Mouse (Mus musculus): ENCODE measurements around the gene Anapc15.
A peak's percentile ranks its signal among the peaks of the same experiment; 100 is the strongest.

The Anapc15 gene

DNA sequence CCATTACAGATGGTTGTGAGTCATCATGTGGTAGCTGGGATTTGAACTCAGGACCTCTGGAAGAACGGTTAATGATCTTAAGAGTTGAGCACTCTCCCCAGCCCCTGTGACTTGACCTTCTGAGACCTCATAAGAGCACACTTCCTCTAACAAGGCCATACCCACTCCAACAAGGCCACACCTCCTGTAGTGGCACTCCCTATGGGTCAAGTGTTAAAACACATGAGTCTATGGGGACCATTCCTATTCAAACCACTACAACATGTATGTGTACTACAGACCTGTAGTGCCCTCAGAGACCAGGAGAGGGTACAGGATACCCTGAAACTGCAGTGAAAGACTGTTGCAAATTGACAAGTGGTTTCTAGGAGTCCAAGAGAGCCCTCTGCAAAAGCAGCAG, 15.6 kb upstream of the Anapc15 start:
- DNase-seq (ENCODE audit: inconsistent ontology term), result no peak

DNA sequence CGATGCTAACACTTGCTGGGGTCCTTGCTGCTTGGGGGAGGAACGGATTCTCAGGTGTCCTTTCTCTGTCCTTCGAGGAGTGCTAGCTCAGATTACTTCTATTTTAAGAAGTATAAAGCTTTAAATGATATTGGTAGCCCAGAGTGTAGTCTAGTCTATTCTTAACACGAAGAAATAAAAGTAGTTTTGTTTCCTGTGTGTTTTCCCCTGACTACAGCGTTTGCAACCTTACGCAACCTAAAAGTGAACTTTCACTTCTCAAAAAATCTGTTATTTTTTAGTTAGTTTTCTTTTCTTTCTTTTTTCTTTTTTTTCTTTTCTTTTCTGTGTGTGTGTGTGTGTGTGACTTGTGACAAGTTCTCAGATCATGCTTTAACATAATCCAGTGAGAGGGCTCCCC, 11.8 kb upstream of the Anapc15 start:
- DNase-seq (ENCODE audit: inconsistent ontology term), result no peak

DNA sequence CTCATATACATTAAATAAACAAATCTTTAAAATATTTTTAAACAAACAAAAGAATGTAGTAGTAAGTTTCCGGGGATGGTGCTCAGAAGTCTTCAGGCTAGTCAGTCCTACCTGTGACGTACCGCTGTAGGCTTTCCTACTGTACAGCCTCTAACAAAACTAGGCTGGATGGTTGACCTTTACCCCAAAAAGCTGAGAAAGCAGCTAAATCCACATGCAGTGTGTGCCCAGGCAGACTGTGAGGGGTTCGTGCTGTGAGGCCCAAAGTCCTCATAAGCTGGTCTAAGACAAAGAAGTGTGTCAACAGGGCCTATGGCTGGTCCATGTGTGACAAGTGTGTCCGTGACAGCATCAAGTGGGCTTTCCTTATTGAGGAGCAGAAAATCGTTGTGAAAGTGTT, 10.7 kb upstream of the Anapc15 start:
- no peak for DNase-seq (ENCODE audit: inconsistent ontology term)

DNA sequence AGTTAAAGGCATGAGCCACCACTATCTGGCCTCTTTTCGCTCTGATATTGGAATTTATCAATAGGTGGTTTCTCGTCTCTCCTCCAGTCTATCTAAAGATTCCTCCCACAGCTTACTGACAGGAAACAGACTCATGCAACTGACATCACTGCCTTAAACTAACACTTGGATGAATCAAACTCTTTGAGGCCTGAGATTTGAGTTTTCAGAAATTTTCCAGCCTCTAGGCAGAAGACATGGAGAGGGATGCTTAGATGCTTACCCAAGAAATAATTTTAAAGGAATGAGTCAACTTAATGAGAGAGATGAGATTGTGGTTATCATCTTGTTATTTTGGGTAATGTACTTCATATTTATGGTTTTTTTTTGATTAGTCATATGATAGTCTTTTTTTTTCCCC, 9.7 kb upstream of the Anapc15 start:
- peak; percentile 40 for DNase-seq (ENCODE audit: inconsistent ontology term)

DNA sequence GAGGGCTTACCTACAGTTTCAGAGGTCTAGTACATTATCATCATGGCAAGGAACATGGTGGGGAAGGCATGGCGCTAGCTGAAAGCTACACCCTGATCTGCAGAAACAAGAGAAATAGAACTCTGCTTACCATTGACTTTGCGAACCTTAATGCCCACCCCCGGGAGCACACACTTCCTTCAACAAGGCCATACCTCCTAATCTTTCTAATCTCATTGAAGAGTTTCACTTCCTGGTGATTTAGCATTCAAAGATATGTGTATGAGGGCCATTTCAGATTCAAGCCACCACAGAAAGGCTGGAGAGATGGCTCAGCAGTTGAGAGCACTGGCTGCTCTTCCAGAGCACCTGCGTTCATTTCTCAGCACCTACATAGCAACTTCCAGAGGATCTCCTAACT, 6.4 kb upstream of the Anapc15 start, which contains the start of gene Folr2:
Folr2 (minus strand) TSS at position 101 of the 400 bp plus-strand sequence.
- DNase-seq (ENCODE audit: inconsistent ontology term), result no peak

DNA sequence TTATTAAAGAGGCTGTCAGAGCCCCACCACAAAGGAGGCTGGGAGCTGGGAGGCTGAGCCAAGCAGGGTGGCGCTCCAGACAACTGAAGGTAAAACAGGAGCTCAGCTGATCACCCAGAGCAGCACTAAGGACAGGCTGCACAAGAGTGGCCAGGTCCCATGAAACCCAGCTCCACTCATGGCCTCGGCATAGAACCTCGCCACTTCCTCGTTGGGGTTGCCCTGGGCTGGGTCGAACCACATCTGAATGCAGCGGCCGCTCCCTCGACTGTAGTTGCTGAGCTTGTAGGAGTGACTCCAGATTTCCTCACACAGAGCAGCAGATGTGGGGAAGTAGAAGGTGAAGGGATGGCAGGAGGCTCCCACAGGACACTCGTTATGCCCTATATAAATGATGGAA, 5.2 kb upstream of the Anapc15 start:
- no peak for DNase-seq (ENCODE audit: inconsistent ontology term)

DNA sequence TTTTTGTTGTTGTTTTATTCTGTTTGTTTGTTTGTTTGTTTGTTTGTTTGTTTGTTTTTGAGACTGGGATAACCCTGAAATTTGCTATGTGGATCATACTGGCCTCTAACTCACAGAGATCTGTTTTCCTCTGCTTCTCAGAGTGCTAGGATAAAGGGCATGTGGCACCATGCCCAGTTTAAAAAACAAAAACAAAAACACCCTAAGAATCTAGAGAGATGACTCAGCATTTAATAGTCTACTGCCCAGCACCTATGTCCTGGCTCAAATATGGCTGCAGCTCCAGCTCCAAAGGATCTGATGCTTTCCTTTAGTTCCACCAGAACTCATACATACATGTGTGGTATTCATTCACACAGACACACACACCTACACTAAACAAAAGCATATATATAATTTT, 2.5 kb upstream of the Anapc15 start:
- no peak for DNase-seq (ENCODE audit: inconsistent ontology term)

DNA sequence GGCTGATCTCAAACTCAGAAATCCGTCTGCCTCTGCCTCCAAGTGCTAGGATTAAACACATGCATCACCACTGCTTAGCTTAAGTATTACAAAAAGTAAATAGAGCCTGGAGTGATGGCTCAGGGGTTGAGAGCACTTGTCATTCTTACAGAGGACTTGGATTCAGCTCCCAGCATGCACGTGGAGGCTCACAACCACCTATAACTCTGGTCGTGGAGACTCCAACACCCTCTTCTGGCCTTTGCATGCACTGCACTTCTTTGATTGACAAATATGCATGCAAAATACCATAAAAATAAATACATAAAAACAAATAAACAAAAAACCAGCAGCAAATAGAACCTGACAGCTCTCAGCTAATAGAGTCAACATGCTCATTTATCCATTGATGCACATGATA, 1.2 kb upstream of the Anapc15 start:
- DNase-seq (ENCODE audit: inconsistent ontology term), result no peak

DNA sequence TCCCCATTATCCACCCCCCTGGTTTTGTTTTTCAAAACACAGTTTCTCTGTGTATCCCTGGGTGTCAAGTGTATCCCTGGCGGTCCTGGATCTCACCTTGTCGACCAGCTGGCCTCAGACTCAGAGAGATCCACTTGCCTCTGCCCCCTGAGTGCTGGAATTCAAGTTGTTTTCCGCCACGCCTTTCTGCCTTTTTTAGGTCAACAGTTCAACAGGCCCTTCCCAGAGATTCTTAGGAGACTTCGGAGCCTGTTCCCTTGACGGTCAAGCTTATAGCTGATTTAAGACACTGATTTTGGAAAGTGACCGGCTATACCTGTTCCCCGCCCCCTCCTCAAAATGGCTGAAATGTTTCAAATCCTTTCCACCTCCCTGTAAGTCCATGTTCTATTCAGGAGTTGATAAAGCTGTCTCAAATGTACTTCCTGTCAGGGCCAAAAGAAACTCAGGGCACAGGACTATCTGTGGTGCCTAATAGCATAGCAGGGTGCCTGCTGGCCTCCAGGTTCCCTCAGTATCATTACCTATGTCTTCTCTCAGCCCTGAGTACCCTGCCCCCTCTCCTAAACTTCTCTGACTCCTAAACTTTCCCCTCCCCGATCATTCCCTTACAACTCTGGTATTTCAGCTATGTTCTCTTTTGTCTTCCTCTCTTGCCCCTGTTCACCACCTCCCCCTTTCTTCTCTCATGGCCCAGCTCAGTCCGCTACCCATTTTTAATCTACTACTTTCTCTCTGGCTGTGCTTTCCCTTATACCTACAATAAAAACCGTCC, 3.2 kb downstream of the Anapc15 start:
- DNase-seq (ENCODE audit: inconsistent ontology term), result peak; percentile 14

DNA sequence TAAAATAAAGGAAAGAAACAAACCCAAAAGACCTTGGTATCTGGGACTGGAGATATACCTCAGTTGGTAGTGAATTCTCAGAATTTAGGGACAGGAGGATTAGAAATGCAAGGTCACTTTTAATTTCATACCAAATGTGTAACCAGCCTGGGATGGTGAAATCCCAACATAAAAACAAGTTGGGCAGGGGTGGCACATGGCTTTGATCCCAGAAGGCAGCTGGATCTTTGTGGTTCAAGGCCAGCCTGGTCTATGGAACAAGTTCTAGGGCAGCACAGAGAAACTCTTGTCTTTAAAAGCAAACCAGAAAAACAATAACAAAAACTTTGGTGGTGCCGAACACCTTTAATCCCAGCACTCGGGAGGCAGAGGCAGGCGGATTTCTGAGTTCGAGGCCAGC, 4.0 kb downstream of the Anapc15 start:
- DNase-seq (ENCODE audit: inconsistent ontology term), result no peak

DNA sequence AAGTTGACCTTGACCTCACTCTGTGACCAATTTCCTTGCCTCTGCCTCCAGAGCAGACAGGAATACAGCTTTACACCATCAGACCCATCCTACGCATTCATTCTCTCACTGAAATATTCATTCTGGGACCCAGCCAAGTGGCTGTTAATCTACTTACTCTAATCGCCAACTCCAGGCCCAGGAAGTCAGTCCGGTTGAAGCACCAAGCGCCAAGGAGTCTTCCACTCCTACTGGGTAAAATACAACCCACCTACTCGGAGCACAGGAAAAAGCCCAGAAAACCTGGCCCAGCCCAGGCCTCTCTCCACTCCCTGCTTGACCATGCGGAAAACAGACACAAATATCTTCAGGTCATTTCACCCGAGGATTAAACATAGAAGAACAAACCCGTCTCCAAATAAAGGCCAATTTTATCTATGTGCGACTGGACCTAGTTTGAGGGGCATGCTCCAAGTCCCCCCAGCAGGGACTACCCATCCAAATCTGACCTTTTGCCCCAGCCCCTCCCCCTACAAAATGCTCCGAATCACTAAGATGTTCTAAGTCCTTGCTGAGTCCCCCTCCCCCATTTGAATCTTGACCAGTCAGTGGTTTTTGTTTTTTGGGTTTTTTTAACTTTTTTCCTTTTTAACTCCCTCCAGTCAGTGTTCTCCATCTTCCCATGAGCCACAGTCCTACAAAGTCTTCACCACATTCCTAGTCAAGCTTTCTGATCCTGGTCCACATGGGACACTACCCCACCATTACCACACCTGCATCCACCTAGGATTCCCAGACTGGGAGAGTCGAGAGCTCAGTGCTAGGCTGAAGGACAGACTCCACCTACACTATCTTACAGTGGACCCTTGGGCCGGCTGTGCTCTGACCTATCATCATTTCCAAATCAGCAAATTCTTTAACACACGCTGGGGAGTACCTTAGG, 5.0 kb downstream of the Anapc15 start:
- DNase-seq (ENCODE audit: inconsistent ontology term), result peak; percentile 58

DNA sequence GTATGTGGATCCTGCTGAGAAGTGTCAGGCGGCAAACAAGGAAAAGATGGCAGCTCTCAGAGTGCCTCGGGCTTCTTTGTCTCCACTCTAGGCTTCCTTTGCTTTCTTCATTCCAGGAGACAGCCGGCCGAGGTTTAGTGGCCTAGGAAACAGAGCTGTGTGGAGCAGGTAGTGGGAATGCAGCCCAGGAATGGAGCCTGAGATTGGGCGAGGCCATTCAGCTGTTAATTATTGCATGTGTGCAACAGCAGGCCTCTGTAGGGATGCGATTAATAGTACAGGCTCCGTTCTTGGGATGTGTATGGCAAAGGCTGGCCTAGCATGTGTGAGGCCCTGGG, 5.6 kb downstream of the Anapc15 start:
- DNase-seq (ENCODE audit: inconsistent ontology term), result peak; percentile 18

DNA sequence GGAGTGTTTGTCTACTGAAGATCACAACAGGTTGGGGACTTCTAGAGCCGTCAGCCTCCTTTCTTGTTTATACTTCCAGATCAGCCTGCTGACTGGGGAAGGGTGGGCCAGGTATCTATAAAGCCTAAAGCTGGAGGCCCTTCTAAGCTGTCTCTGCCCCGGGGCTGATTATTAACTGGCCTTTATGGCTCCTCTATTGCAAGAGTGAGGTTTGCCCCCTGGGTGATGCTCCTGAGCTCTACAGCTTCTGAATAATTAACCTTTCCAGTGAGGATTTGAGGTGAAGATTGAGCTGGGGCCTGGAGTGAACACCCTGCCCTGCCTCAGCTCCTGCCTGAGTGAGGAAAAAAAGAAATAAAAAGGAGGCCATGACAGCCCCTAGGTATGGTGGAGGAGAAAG, 7.1 kb downstream of the Anapc15 start, which contains the start of gene Folr1:
Folr1 (minus strand) TSS at position 160 of the 400 bp plus-strand sequence.
- DNase-seq (ENCODE audit: inconsistent ontology term), result no peak

DNA sequence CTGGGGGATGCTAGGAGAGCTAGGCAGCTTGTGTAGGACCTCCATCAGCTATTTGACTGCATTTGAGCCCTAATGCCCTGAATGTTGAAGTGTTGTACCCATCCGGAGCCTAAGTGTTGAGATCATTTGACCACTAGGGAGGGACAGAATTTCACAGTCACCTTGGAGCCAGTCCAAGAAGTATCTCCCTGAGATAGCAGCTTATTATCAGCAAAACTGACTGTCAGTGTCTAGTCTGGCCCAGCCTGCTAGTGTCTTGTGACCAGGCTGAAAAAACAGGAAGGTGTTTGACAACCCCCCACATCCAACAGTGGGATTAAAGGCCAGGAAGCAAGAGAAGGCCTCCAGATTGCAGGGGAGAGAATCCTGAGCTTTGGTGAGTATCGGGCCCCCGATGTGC, 7.8 kb downstream of the Anapc15 start:
- DNase-seq (ENCODE audit: inconsistent ontology term), result no peak

DNA sequence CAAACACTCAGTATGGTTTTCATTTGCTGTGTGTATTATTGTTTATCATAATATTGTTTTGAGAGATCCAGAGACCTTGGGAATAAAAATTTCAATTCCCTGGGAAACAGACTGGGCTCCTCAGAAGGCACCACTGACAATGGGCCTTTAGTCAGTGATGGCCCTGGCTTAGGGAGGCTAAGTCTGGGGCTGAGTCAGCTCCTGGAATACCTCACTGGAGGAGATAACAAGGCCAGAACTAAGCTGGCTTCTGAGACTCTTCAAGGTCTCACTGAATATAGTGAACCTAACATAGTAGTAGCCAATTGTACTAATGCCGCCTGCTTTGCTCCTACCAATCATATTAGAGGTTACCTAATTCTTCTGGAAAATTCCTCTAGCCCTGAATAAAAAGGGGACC, 12.5 kb downstream of the Anapc15 start:
- DNase-seq (ENCODE audit: inconsistent ontology term), result no peak

DNA sequence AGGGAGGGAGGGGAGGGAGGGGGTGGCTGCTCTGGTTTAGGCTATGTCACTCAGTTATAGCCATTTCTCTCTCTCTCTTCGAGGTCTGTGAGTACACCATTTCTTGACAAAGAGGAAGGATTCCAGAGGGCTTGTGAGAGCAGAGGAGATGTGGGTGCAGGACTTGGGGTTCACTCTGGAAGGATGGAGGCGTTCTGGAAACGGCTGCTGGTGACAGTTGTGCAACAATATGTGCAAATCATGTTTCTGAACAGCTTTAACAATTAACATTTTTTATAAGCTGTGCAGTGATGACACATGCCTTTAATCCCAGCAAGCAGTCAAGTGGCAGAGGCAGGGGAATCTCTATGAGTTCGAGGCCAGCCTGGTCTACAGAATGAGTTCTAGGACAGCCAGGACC, 17.3 kb downstream of the Anapc15 start:
- no peak for DNase-seq (ENCODE audit: inconsistent ontology term)

DNA sequence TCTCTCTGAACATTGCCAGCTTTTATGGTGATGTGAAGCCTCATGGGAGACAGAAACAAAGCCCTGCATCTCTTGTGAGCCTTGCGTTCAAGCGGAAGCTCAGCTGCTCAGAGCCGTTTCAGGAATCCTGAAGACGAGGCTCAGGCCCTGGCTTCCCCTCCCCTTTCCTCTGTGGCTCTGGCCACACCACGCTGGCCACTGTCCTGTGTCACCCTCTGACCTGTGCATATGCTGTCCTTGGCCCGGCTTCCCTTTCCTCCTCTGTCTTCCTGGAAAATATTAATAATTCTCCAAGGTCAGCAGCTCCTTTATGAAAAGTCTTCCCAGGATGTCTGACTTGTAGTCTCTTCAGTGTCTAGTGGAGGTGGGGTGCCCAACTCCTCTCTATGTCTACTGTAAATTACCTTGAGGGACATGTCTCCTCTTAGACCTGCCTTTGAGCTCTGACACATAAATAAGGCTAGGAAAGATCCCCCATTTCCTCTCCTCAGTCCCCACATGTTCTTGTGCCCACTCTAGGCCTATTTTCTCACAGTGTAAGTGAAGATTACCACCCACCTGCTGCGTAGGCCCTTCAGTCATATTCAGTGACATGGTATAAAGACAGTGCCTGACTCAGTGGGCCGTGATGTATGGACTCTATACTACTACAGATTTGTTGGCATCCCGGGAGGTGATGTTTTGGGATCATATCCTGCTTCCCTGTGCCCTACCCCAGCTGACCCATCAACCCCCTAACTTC, 19.1 kb downstream of the Anapc15 start:
- DNase-seq (ENCODE audit: inconsistent ontology term), result no peak

DNA sequence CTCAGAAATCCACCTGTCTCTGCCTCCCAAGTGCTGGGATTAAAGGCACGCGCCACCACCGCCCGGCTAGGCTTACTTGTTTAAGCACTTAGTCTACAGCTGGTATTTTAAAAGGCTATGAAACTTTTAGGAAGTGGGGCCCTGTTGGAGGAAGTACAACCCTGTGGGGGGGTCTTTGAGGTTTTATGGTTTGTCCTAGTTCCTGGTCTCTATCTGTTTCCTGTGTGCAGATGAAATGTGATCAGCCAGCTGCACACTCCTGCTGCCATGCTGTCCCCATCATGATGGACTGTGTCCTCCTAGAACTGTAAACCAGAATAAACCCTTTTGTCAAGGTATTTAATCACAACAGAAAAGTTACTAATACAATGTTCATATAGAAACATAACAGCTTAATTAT, 20.6 kb downstream of the Anapc15 start:
- no peak for DNase-seq (ENCODE audit: inconsistent ontology term)

DNA sequence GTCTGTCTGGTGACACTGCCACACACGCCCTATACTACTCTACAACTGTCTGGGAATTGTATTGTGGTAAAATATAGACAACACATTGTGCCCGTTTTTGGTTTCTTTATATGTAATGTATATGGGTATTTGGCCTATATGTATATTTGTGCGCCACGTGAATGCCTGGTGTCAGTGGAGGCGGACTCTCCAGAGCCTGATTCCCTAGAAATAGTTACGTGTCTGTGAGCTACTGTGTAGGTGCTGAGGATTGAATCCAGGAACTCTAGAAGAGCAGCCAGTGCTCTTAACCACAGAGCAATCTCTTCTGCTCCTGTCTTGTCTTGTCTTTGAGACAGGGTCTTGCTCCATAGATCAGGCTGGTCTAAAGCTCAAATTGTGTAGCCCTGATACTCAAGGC, 22.8 kb downstream of the Anapc15 start:
- DNase-seq (ENCODE audit: inconsistent ontology term), result no peak

DNA sequence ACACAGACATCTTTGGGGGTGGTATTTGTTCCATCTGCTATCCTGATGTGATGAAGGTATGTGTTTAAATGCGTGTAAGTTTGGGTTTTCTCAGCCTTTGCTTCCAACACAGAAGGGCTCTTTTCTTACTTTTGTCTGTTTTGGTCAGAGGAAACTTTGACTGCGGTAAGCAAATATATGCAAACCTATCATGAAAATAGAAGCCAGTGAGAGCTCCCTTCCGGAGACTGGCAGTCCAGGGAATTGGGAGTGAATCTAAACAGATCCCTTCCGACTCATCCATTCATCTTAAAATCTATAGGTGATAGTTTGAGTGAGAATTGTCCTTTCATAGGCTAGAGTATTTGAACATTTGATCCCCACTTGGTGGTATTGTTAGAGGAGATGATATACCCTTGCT, 24.9 kb downstream of the Anapc15 start:
- no peak for DNase-seq (ENCODE audit: inconsistent ontology term)

DNA sequence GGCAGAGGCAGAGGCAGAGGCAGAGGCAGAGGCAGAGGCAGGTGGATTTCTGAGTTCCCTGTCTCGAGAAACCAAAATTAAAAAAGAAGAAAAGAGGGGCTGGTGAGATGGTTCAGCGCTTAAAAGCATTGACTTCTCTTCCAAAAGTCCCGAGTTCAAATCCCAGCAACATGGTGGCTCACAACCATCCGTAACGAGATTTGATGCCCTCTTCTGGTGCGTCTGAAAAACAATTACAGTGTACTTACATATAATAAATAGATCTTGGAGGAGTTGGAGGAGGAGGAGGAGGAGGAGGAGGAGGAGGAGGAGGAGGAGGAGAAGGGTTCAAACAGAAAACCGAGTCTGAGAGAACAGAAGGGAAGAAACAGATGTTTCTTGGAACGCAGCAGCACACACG, 32.2 kb downstream of the Anapc15 start:
- no peak for DNase-seq (ENCODE audit: inconsistent ontology term)

Data from Muller cell, postnatal 12 days (primary cell).